Mouse (Mus musculus) forelimb bud, embryonic 11.5 days (tissue): ENCODE data around the gene Chn2.

Source experiments
- DNase-seq: peaks from one replicate; pipeline ENCODE4 v3.0.0-alpha.2; 2012; ENCODE audit warnings: low read depth, low spot score

Chn2 gene

GRCm38 (mm10) chr6:54231769-54232558, 192.6 kb downstream of the Chn2 start:
- DNase-seq, result no peak

GRCm38 (mm10) chr6:54236441-54236840, 197.1 kb downstream of the Chn2 start:
- no peak for DNase-seq

- DNase-seq, result no peak
Observed at GRCm38 (mm10) chr6:54241761-54242160, 202.4 kb downstream of the Chn2 start.

- no peak for DNase-seq
Observed at GRCm38 (mm10) chr6:54242286-54242685, 202.9 kb downstream of the Chn2 start.

GRCm38 (mm10) chr6:54248354-54249252, 209.2 kb downstream of the Chn2 start:
- no peak for DNase-seq

- no peak for DNase-seq
Observed at GRCm38 (mm10) chr6:54251401-54252191, 212.2 kb downstream of the Chn2 start.

- no peak for DNase-seq
Observed at GRCm38 (mm10) chr6:54253206-54253605, 213.9 kb downstream of the Chn2 start.

- DNase-seq, result no peak
Observed at GRCm38 (mm10) chr6:54253881-54254280, 214.5 kb downstream of the Chn2 start.

- DNase-seq, result no peak
Observed at GRCm38 (mm10) chr6:54254759-54255158, 215.4 kb downstream of the Chn2 start.

GRCm38 (mm10) chr6:54255321-54255720, 216.0 kb downstream of the Chn2 start:
- no peak for DNase-seq

GRCm38 (mm10) chr6:54256397-54256796, 217.0 kb downstream of the Chn2 start:
- no peak for DNase-seq

- no peak for DNase-seq
Observed at GRCm38 (mm10) chr6:54257552-54257951, 218.2 kb downstream of the Chn2 start.

- no peak for DNase-seq
Observed at GRCm38 (mm10) chr6:54258462-54258861, 219.1 kb downstream of the Chn2 start.

- no peak for DNase-seq
Observed at GRCm38 (mm10) chr6:54262732-54263131, 223.4 kb downstream of the Chn2 start.

GRCm38 (mm10) chr6:54263890-54264289, 224.5 kb downstream of the Chn2 start:
- DNase-seq, result no peak

GRCm38 (mm10) chr6:54264537-54264936, 225.2 kb downstream of the Chn2 start:
- DNase-seq, result no peak

- no peak for DNase-seq
Observed at GRCm38 (mm10) chr6:54265384-54265783, 226.0 kb downstream of the Chn2 start.

- no peak for DNase-seq
Observed at GRCm38 (mm10) chr6:54272556-54273378, 233.4 kb downstream of the Chn2 start.

GRCm38 (mm10) chr6:54273379-54273730, 234.0 kb downstream of the Chn2 start:
- no peak for DNase-seq

- no peak for DNase-seq
Observed at GRCm38 (mm10) chr6:54277234-54277633, 237.9 kb downstream of the Chn2 start.

GRCm38 (mm10) chr6:54277828-54278227, 238.5 kb downstream of the Chn2 start:
- DNase-seq, result no peak
